Mouse (Mus musculus) regulatory T cell (primary cell): Measurements from ENCODE around the gene Utp4.

Experiments
- in situ Hi-C: fragments of 300-600 bp; cut with MboI, MseI; formaldehyde crosslinking; loops from one replicate; pipeline ENCODE4 v1.15.1; 2025; ENCODE audit warnings: high pct_unique_total_duplicates

The Utp4 gene

DNA sequence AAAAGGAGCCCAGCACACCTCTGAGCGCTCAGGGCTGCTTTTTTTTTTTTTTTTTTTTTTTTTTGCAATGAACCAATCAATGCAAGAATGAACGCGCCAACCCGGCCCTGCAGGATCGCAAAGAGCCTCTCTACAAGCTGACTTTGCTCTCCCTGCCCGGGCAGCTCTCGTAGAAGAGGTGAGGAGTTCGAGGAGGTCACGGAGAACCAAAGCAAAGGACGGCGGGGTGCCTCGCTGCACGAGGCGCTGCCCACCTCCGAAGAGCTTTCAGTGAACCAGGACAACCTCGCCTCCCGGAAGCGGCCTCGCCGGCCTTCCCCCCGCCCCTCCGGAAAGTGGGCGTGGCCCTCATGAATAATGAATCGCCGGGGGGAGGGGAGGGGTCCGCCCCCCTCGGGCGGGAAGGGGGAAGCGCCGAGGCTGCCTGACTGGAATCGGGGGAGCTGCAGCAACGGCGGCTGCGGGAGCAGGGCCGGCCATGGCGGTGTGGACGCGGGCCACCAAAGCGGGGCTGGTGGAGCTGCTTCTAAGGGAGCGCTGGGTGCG, 42.0 kb downstream of the Utp4 start, which contains the start of gene Sntb2:
Sntb2 (plus strand) TSS at position 427 of the 546 bp plus-strand sequence.
- in situ Hi-C loops, result no loop called here

- in situ Hi-C loops, result no loop called here
Measured at GRCm38 (mm10) chr8:106935899-106936477, 42.6 kb downstream of the Utp4 start.

- in situ Hi-C loops, result no loop called here
Measured at GRCm38 (mm10) chr8:106936478-106937051, 43.1 kb downstream of the Utp4 start.

- in situ Hi-C loops, result no loop called here
Measured at GRCm38 (mm10) chr8:106937081-106937800, 43.8 kb downstream of the Utp4 start.

DNA sequence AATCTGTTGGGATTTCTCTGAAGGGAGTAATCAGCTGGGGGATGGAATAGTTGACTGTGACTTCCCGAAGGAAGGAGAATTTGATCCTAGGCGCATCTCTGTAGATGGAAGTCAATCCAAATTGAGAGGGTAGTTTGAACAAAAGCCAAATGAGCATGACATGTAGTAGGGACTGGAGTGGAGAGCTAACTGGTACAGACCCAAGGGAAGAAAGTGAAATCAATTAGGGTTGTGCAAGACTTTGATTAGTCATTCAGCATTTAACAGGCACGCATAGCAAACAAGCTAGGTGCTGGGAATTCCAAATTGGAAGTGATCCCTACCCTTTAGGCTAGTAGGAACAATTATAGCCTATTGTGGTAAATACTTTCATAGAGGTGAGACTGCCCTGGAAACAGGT, 48.4 kb downstream of the Utp4 start:
- in situ Hi-C loops, result no loop called here

GRCm38 (mm10) chr8:106943874-106944418, 50.5 kb downstream of the Utp4 start:
- in situ Hi-C loops, result no loop called here

DNA sequence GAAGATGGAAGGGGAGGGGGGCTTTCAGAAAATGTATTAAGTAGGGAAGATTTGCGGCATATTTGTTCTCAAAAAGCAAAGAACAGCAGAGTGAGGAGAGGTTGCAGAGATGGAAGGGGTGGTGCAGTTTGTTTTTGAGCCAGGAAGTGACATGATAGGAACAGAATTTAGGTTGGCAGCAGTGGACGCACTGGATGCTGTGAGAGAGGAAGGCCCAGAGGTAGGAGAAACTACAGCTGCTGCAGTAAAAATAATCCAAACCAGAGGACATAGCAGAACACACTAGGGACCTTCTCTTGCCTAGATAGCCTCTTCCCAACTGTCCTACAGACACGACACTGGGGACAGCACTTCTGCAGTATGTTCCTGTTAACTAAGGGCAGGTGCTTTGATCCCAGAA, 51.3 kb downstream of the Utp4 start:
- in situ Hi-C loops, result no loop called here

GRCm38 (mm10) chr8:106948678-106949243, 55.3 kb downstream of the Utp4 start:
- in situ Hi-C loops, result no loop called here

GRCm38 (mm10) chr8:106951707-106952106, 58.3 kb downstream of the Utp4 start:
- in situ Hi-C loops, result no loop called here

GRCm38 (mm10) chr8:106953571-106953970, 60.1 kb downstream of the Utp4 start:
- in situ Hi-C loops, result no loop called here

- in situ Hi-C loops, result no loop called here
Measured at GRCm38 (mm10) chr8:106957086-106957485, 63.6 kb downstream of the Utp4 start.

GRCm38 (mm10) chr8:106958212-106958611, 64.8 kb downstream of the Utp4 start:
- in situ Hi-C loops, result no loop called here

- in situ Hi-C loops, result no loop called here
Measured at GRCm38 (mm10) chr8:106959626-106960025, 66.2 kb downstream of the Utp4 start.

- in situ Hi-C loops, result no loop called here
Measured at GRCm38 (mm10) chr8:106962322-106962721, 68.9 kb downstream of the Utp4 start.

GRCm38 (mm10) chr8:106963365-106963764, 69.9 kb downstream of the Utp4 start:
- in situ Hi-C loops, result no loop called here

- in situ Hi-C loops, result no loop called here
Measured at GRCm38 (mm10) chr8:106964573-106964972, 71.1 kb downstream of the Utp4 start.

- in situ Hi-C loops, result no loop called here
Measured at GRCm38 (mm10) chr8:106969964-106970363, 76.5 kb downstream of the Utp4 start.

GRCm38 (mm10) chr8:106971916-106972315, 78.5 kb downstream of the Utp4 start:
- in situ Hi-C loops, result no loop called here
